Mouse (Mus musculus) liver, embryonic 11.5 days (tissue): ENCODE measurements around the gene Akt1. TPM values are rescaled to one million over a fixed set of nuclear protein-coding genes. Genes with fewer than 3 reads are reported as not detected.
A peak's percentile ranks its signal among the peaks of the same experiment; 100 is the strongest.

ENCODE experiments used
- ATAC-seq: fragments of 200-750 bp; cut with Nextera tagmentation; replicated peaks from 2 replicates; pipeline ENCODE4 v1.8.0; 2017; ENCODE audit warnings: moderate number of reproducible peaks, mild to moderate bottlenecking, moderate TSS enrichment, moderate library complexity; ENCODE audit not compliant: low FRiP score
- DNase-seq: peaks from one replicate; pipeline ENCODE4 v3.0.0-alpha.2; 2017; ENCODE audit warnings: low spot score
- H3K27ac ChIP-seq: fragments of 300-500 bp; sonication (generic); 2 replicates; pipeline ENCODE4 v1.5.1; 2014; ENCODE audit warnings: mild to moderate bottlenecking, low read depth, low read length, control low read depth
- H3K27me3 ChIP-seq: fragments of 300-500 bp; sonication (generic); replicated peaks from 2 replicates; pipeline ENCODE4 v1.6.1; 2014; ENCODE audit warnings: low read length, mixed read lengths; ENCODE audit not compliant: control insufficient read depth, insufficient read depth
- H3K36me3 ChIP-seq: fragments of 300-500 bp; sonication (generic); 2 replicates; pipeline ENCODE4 v1.6.1; 2014; ENCODE audit warnings: mild to moderate bottlenecking, low read length, moderate library complexity, mixed read lengths; ENCODE audit not compliant: control insufficient read depth, insufficient read depth
- H3K4me1 ChIP-seq: fragments of 300-500 bp; sonication (generic); replicated peaks from 2 replicates; pipeline ENCODE4 v1.6.1; 2014; ENCODE audit warnings: low read length, mixed read lengths; ENCODE audit not compliant: control insufficient read depth, insufficient read depth
- H3K4me2 ChIP-seq: fragments of 300-500 bp; sonication (generic); 2 replicates; pipeline ENCODE4 v1.6.1; 2014; ENCODE audit warnings: mild to moderate bottlenecking, control low read depth, moderate library complexity
- H3K4me3 ChIP-seq: fragments of 300-500 bp; sonication (generic); 2 replicates; pipeline ENCODE4 v1.5.1; 2014; ENCODE audit warnings: low read depth, low read length, control low read depth
- H3K9ac ChIP-seq: fragments of 300-500 bp; sonication (generic); 2 replicates; pipeline ENCODE4 v1.6.1; 2014; ENCODE audit warnings: low read depth, low read length, control low read depth
- H3K9me3 ChIP-seq: fragments of 300-500 bp; sonication (generic); 2 replicates; pipeline ENCODE4 v1.6.1; 2016; ENCODE audit warnings: low read length, inconsistent platforms, mixed read lengths; ENCODE audit not compliant: control insufficient read depth
- WGBS: fragments of 180-500 bp; shearing (Covaris S2); extraction: QIAGEN DNeasy Blood & Tissue Kit; methylation state at CpG from one replicate; pipeline ENCODE4 v1.1.7; 2014; 5-methylcytosine and 5-hydroxymethylcytosine counted together
- polyA plus RNA-seq: library from polyadenylated mRNA; unstranded; fragments of >200 nt; fragmentation: Nextera tagmentation; extraction: Ambion mirVana; gene quantifications from 2 replicates; pipeline ENCODE4 v1.2.1, GENCODE M21; 2014

Gene Akt1
- polyA plus RNA-seq, 1 experiment from 2014 or later = 62.9 TPM

DNA sequence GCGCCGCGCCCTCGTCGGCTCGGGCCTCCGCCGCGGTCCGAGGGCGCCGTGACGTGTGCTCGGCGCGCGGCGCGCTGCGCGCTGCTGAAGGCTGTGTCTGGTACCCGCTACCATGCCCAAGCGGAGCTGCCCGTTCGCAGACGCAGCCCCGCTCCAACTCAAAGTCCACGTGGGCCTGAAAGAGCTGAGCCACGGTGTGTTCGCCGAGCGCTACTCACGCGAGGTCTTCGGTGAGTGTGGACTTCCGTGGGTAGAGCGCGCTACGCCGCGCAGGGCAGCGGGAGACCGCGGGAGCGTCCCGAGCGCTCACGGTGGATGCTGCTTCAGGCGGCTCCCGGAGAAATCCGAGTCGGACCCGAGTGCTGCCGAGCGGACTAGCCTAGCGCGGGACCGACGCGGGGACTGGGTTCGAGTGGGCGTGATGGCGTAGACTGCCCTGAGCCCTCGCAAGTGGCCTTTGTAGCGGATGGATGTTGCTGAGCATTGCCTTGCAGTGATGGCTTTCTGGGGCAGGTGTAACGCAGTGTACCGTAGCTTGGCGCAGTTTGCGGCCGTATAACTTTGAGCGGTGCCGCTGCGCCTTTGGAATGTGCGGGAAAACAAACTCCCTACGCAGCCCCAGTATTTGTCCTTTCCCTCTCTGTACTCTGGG, 29.7 kb downstream of the Akt1 start:
- peaks cover 16% of the 10 kb centered on the region for H3K36me3 ChIP-seq
- no peaks in the 10 kb centered on the region for H3K27me3 ChIP-seq
- H3K9me3 ChIP-seq = no peaks in the 10 kb centered on the region
- H3K4me2 ChIP-seq = peak overlapping the region; percentile 99
- H3K9ac ChIP-seq = peak overlapping the region; percentile 84
- DNase-seq (no peak), ATAC-seq (peak; percentile 12; the same call in 1 of the 2 replicates)
- H3K4me1 ChIP-seq = peaks cover 16% of the 10 kb centered on the region
- WGBS = under 1% methylated on average over 75 of the region's 75 CpGs
- H3K27ac ChIP-seq = peak overlapping the region; percentile 67
- peak overlapping the region; percentile 79 for H3K4me3 ChIP-seq

DNA sequence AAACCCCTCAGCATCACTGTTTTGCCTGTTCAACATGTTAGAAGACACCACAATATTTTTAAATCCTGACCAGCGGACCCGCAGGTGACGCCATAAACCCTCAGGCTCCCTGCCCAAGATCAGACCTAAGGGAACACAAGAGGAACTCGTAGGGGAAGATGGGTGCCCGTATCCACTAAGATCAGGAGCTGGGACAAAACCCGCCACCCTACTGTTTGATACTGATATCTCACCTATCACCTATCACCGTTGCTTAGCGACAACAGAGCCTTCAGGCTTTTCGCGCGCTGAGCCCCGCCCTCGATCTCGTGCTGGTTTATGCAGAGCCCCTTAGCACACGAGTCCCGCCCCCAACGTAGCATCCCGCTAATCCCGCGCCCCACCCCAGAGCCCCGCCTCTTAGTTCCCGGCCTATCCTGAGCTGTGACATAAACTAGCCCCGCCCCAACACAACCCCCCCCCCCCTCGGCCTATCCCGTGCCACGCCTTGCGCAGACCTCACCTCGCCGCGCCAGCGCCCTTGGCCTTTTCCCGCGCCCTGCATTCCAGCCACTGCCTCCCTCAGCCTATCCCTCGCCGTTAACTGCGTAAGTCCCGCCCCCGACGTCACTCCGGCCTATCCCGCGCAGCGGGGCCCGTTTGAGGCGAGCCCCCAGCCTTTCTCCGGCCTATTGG, 30.4 kb downstream of the Akt1 start, which contains the start of gene Siva1:
TSS of gene Siva1 (plus strand) at position 500 of the 675 bp plus-strand sequence.
- 2% methylated on average over 46 of the region's 46 CpGs for WGBS
- H3K9ac ChIP-seq = peak within 1 kb of the TSS; percentile 84
- H3K4me3 ChIP-seq = peak within 1 kb of the TSS; percentile 79
- H3K4me2 ChIP-seq = peak within 1 kb of the TSS; percentile 99
- H3K9me3 ChIP-seq = no peaks in the 10 kb centered on the region
- H3K27ac ChIP-seq = peak within 1 kb of the TSS; percentile 67
- H3K27me3 ChIP-seq = no peaks in the 10 kb centered on the region
- DNase-seq = peak; percentile 95
- peak; percentile 97 for ATAC-seq
- peaks cover 15% of the 10 kb centered on the region for H3K36me3 ChIP-seq
- H3K4me1 ChIP-seq = peaks cover 16% of the 10 kb centered on the region

DNA sequence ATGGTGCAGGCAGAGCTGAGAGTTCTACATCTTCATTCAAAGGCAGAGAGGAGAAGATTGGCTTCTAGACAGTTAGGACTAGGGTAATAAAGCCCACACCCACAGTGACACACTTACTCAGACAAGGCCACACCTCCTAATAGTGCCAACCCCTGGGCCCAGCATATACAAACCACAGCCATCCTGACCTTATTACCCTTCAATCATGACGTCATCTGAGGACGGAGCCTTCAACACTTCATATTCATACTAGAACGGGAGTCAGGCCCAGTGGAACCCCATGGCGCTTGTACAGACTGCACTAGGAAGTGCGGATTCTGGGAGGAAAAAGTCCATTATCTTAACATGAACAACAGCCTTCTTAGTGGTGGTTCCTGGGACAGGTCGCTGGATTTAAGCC, 31.6 kb downstream of the Akt1 start:
- no peak for ATAC-seq
- Histone ChIP-seq H3K36me3 (peaks cover 5% of the 10 kb centered on the region), H3K4me2 (no peak overlapping the region), H3K27me3 (no peaks in the 10 kb centered on the region), H3K9ac (no peak overlapping the region), H3K27ac (no peak overlapping the region), H3K4me3 (no peak overlapping the region), H3K4me1 (peaks cover 16% of the 10 kb centered on the region), H3K9me3 (no peaks in the 10 kb centered on the region)
- WGBS = 84% methylated on average over 6 of the region's 6 CpGs
- DNase-seq = no peak

DNA sequence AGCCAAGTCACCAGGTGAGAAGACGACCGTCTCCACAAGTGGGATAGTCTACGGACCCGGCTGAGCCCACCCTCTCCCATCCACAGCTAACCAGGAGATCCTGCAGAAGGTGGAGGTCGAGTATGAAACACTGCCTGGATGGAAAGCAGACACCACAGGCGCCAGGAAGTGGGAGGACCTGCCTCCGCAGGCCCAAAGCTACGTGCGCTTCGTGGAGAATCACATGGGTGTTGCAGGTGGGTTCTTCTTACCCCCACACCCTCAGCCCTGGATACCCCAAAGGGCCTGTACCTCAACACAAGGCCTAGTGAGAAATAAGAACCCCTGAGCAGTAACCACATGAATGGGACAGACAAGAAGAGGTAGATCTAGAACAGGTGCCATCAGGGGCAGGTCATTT, 35.2 kb downstream of the Akt1 start:
- Histone ChIP-seq H3K36me3 (no peaks in the 10 kb centered on the region), H3K9me3 (no peaks in the 10 kb centered on the region), H3K27me3 (no peaks in the 10 kb centered on the region), H3K4me2 (no peak overlapping the region), H3K4me1 (peaks cover 1% of the 10 kb centered on the region; the same call in 1 of the 2 replicates), H3K4me3 (no peak overlapping the region), H3K9ac (no peak overlapping the region), H3K27ac (no peak overlapping the region)
- no peak for ATAC-seq
- WGBS = 89% methylated on average over 10 of the region's 10 CpGs
- no peak for DNase-seq

DNA sequence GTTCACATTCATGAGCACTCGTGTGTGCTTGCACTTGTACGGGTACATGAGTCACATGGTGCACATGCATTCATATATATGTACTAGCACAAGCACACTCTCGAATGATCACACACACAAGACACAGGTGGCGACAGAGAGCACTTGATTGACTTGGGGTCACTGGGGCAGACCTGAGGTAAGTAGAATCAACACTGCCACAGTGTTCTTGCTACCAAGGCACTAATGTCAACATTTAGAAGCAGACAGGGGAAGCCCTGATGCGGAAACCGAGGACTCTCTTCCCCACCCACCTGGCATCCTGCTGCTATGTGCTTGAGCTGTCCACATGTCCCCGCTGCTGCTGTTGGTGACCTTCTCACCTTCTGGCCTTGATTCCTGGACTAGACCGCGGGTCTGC, 41.0 kb downstream of the Akt1 start:
- WGBS = 62% methylated on average over 9 of the region's 9 CpGs
- Histone ChIP-seq H3K4me2 (0 out of 2 replicates have a peak overlapping the region, but pooled peaks have one; percentile 15), H3K4me3 (no peak overlapping the region), H3K27me3 (no peaks in the 10 kb centered on the region), H3K4me1 (peaks cover 43% of the 10 kb centered on the region), H3K9ac (no peak overlapping the region), H3K27ac (no peak overlapping the region), H3K36me3 (no peaks in the 10 kb centered on the region), H3K9me3 (no peaks in the 10 kb centered on the region)
- DNase-seq (no peak), ATAC-seq (no peak)

DNA sequence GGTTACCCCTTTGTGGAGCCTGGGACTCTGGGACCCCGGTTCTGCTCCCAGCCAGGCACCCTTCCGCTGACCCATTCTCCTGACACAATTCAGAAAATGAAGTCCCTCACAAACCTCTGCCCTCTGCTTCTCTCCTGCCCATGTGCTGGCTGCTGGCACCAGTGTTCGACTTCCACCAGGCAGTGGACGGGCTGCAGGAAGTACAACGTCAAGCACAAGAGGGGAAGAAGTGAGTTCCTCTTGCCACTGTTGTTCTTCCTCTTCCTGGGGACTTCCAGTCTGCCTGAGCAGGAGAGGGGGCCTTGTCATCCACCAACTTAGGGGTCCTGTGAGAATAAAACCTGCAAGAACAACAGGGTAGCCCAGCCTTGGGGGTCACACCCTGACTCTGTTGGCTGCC, 41.8 kb downstream of the Akt1 start:
- no peak overlapping the region for H3K27ac ChIP-seq
- 59% methylated on average over 5 of the region's 5 CpGs for WGBS
- H3K27me3 ChIP-seq = no peaks in the 10 kb centered on the region
- H3K4me1 ChIP-seq = peaks cover 44% of the 10 kb centered on the region
- ATAC-seq (no peak), DNase-seq (no peak)
- no peaks in the 10 kb centered on the region for H3K36me3 ChIP-seq
- no peak overlapping the region for H3K4me3 ChIP-seq
- H3K4me2 ChIP-seq = no peak overlapping the region; the same call in 1 of the 2 replicates
- no peak overlapping the region for H3K9ac ChIP-seq
- H3K9me3 ChIP-seq = no peaks in the 10 kb centered on the region

DNA sequence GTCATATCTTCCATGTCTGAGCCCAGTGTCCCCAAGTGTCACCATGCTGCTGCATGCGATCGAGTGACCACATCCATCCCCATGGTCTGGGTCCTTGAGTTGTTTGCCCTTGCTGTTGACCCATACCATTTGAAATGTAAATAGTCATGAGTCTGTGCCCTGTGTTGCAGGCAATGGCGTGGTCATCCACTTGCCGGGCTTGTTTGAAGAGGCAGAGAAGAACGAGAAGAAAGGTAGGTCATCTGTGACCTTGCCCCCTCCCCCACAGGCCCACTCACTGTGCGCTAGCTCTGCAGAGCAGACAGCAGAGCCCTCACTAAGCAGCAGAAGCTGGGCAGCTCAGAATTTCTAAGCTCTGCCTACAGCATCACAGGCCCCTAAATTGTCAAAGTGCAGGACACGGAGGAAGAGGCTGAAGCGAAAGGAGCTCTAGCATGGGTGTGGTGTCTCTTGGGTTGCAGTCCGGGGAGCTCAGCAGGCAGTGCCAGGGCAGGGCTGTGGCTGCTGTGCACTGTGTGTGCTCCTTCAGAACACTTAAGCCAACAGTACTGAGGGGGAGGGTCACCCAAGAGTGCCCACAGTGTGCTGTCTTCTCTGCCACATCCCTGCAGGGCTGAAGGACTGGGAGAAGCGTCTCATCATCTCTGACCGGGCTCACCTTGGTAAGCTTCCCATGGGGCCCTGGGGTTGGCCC, 42.5 kb downstream of the Akt1 start:
- Histone ChIP-seq H3K27ac (0 out of 2 replicates have a peak overlapping the region, but pooled peaks have one; percentile 32), H3K36me3 (no peaks in the 10 kb centered on the region), H3K4me1 (peaks cover 44% of the 10 kb centered on the region), H3K4me2 (peak overlapping the region; percentile 5; the same call in 1 of the 2 replicates), H3K9ac (no peak overlapping the region), H3K9me3 (no peaks in the 10 kb centered on the region), H3K4me3 (no peak overlapping the region), H3K27me3 (no peaks in the 10 kb centered on the region)
- ATAC-seq = no peak
- WGBS = 67% methylated on average over 11 of the region's 11 CpGs
- no peak for DNase-seq

DNA sequence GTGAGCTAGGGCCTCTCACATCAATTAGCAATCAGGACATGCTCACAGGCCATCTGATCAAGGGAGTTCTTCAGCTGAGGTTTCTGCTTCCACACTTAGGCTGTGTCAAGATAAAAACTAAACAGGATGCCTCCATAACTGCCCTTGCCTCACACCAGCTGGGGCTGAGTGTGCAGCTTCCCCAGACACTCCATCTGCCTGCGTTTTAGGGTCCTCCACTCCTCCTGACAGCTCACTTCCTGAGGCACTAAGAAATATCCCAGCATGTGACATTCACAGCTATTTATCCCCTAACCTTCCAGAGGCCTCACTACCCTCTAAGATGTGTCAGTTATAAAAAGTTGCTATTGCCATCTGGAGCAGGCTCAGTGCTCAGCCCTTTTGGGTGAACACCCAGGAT, 43.2 kb downstream of the Akt1 start:
- DNase-seq = no peak

More for the DNA sequence above, 43.2 kb downstream of the Akt1 start:
- Histone ChIP-seq H3K9ac (no peak overlapping the region), H3K36me3 (no peaks in the 10 kb centered on the region), H3K27me3 (no peaks in the 10 kb centered on the region), H3K4me3 (no peak overlapping the region), H3K4me2 (0 out of 2 replicates have a peak overlapping the region, but pooled peaks have one; percentile 8), H3K4me1 (peaks cover 47% of the 10 kb centered on the region), H3K9me3 (no peaks in the 10 kb centered on the region), H3K27ac (0 out of 2 replicates have a peak overlapping the region, but pooled peaks have one; percentile 32)
- WGBS = 11% methylated on average over 1 of the region's 1 CpGs
- no peak for ATAC-seq
